In the genomic region with DNA sequence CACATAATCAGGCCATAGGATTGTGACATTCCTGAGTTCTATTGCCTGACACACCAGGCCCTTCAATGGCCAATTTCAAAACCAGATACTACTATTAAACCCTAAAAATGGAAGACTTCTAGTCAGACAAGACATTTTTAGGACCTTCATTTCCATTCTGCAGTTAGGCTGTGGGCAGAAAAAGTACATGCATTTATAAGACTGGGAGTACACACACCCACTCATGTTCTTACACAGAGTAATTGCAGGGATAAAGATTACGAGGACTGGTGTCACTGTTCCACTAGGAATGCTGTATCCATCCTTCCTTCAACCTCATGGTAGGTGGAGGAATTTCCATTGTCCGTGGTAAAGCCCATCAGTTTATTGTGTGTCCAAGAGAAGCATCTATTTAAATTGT, we compare ENCODE assay signal across 9 mouse cellular contexts.
"Had no signal": no experiment of that assay in that cellular context is flagged by ENCODE, and none has a peak within 500 bp of the region (broad histone marks: within the 10 kb centered on the region; RNA-seq: fewer than 3 reads in every experiment).

No protein-coding gene starts in this region.

- DNase-seq: lung, adult 18-20 months; lung, embryonic 14.5 days; lung, postnatal 10 days; lung, postnatal 4 days; midbrain, embryonic 14.5 days; thymus, adult 18-20 months; thymus, postnatal 14 days; thymus, postnatal 36 days had no signal

- ATAC-seq: midbrain, embryonic 16.5 days had no signal
